Mouse (Mus musculus) heart, adult 9 months (tissue): ENCODE measurements around the gene Clip1.
A peak's percentile ranks its signal among the peaks of the same experiment; 100 is the strongest.

Source experiments
- DNase-seq, 2 experiments: peaks; one replicate each; pipeline ENCODE4 v3.0.0; 2022; ENCODE audit warnings: low spot score in 2 of 2

The Clip1 gene

GRCm38 (mm10) chr5:123603496-123603895 is 80.9 kb downstream of the Clip1 start:
- peak; percentile 40 for DNase-seq

- no peak for DNase-seq
Observed at GRCm38 (mm10) chr5:123602174-123602573, 82.2 kb downstream of the Clip1 start.

DNA sequence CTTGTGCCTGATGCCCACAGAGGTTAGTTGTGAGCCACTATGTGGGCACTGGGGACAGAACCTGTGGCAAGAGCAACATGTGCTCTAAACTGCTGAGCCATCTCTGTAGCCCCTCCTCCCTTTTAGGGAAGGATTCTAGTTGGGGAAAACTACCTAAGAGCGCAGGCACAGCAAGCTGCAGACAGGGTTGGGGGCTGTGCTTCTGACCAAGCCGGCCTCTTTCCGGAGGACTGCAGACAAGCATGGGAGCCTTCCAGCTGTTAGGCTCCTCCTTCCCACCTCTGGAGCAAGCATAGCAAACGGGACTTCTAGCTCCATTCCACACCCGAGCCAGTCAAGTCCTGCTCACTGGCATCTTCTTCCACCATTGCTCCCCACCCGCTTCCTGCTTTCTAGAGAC is 85.1 kb downstream of the Clip1 start:
- no peak for DNase-seq

GRCm38 (mm10) chr5:123593622-123594280 is 90.7 kb downstream of the Clip1 start:
- DNase-seq, result no peak

DNA sequence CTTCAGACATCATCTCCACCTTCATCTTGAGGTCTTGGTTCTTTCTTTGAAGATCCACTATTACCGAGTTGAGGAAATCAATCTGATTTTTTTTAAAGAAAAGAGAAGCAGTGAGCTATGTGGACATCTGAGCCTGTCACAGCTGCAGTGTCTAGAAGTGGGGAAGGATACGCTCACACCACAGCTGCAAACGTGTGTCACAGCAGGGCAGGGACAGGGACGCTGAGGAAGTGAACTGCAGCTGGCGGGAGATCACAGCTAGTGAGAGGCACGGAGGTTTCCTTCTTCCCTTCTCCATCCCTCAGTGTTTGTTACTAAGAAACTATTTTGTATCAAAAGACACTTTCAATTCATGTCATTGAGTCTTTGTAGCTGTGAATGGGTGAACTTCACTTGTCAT is 104.4 kb downstream of the Clip1 start:
- no peak for DNase-seq

- no peak for DNase-seq
Observed at GRCm38 (mm10) chr5:123576696-123577095, 107.7 kb downstream of the Clip1 start.

DNA sequence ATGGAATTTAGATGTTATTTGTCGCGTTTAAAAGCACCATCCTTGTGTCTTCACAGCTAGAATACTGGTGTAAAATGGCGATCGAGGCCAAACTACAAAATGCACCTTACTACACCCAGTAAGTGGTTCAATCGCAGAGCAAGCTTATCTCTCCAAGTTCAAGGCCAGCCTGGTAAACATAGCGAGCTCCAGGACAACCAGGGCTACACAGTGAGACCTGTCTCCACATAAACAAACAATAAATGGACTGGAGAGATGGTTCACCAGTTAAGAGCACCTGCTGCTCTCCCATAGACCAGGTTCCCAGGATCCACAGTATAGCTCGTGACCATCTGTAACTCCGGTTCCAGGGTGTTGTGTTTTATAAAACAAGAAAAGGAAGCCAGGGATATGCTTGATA is 111.1 kb downstream of the Clip1 start:
- DNase-seq, result no peak

DNA sequence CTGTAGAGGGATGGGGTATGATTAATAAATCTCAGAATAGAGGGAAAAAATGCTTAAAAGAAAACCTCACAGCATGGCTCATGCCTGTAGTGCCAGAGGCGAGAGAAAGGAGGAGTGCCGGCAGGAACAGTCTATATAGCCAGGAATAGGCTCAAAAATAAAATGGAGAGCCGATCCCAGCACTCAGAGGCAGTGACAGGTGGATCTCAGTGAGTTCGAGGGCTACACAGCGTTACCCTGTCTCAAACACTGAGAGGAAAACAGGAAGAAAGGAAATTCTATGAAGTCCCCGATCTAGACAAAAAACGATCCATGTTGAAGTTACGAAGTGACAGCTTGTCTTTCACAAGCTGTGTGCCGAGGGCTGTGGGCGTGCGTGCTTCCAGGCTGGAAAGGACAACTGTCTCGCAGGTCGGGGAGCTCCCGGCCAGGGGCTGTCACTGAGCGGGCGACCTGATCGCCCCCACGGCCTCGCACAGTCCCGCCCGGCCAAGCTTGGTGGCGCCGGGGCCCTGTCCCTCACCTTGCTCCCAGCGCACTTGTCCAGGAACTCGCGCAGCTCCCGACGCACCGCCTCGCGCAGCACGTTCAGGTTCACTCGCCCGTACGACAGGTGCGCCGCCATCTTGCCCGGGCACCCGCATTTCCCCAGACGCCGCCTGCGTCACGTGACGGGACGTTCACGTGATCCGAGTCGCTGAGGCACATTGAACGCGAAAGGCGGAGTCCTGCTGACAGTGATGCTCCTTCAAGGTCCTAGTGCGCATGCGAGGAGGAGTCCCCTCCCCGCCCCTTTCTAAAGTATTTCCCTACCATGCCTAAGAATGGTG is 111.8 kb downstream of the Clip1 start, which contains the start of gene Vps33a:
TSS of gene Vps33a (minus strand) at position 682 of the 830 bp plus-strand sequence.
- peak; percentile 97 to 98 for DNase-seq

DNA sequence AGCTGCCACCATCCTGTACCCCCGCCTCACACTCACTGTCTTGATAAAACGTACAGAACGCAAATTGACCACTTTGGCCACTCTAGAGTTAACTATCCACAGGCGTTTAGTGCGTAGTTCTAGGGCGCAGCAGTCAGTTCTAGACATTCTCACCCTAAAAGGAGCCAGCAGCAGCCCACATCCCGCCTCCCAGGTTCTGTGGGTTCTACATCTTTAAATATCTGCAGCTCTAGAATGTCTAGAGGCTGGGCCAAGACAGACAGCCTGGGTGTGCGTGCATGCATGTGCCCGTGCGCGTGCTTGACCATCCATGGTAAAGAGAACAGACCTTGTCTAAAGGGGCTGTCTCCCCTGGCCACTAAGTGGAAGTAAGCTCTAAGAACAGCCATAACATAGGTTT is 123.3 kb downstream of the Clip1 start:
- DNase-seq, result no peak

DNA sequence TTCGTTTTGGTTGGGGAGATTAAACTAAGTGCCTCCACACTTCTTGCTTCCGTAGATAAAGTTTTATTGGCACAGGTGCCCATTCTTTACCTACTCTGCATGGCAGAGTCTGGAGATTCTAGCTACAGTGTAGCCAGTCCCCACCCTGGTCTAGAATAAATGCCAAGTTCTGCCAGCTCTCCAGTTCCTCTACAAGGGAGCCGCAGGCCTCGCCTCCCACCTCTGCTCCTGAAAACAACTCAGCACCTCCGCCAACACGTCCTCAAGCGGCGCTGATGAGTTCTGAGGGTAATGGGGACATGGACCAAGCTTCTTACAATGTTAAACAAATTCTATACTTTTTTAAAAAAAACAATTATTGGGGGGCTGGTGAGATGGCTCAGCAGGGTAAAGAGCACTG is 124.8 kb downstream of the Clip1 start:
- DNase-seq, result no peak

DNA sequence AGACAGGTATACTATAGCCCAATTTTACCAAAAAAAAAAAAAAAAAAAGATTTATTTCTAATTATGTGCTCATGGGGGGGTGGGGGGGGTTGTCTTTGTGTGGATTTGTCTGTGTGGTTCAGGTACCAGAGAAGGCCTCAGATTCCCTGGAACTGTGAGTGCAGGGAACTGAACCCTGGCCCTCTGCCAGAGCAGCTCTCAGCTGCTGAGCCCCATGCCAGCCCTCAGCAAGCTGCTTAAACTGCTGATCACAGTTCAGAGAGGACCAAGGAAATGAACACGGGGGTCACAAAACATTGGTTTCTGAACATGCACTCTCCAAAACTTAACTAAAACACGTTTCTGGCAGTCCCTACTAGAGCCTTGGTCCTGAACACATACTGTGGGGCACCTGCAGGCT is 128.0 kb downstream of the Clip1 start:
- DNase-seq, result peak in 1 of 2 experiments; percentile 40

- no peak for DNase-seq
Observed at GRCm38 (mm10) chr5:123555693-123556092, 128.7 kb downstream of the Clip1 start.

DNA sequence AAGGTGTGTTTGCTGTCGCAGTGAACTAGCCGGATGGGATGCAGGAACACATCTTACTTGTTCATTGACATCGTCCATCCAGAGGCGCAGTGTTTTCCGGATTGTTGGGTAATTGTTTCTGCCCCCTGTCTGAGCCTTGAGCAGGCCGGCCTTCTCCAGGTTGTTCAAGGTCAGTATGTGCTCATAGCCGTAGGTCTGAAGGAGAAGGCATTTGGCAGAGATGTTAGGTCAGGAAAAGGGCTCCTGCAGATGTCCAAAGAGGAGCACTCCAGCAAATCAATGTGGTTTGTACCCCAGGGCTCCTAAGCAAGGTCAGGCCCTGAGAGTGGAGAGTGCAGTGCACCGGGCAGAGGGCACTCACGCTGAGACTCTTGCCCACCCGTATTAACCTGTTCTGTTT is 150.6 kb downstream of the Clip1 start:
- no peak for DNase-seq

DNA sequence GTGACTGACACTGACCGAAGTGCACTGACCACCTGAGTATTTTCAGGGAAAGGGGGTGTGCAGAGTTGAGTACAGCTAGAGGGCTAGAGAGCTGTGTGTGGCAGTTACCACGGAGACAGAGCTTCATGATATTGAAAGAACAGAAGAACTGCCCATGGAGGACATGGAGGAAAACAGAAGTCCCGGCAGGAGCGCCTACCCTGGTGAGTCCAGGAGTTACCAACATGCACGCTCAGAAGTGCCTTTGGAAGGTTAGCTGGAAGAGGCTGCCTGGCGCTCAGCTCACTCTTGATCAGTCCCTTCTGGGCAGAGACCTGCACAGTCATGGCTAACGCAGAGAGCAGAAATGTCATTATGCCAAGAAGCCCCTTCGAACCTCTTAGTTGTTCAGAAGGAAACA is 154.4 kb downstream of the Clip1 start:
- DNase-seq, result no peak

GRCm38 (mm10) chr5:123528641-123529040 is 155.8 kb downstream of the Clip1 start:
- no peak for DNase-seq
